Mouse (Mus musculus): Measurements from ENCODE around the gene Dync1i2. TPM values are rescaled to one million over a fixed set of nuclear protein-coding genes. Genes with fewer than 3 reads are reported as not detected.

The Dync1i2 gene
- total and polyA plus RNA-seq, 2 experiments from 2014 or later = 149 to 205 TPM

- ATAC-seq (ENCODE audit: low FRiP score) = peak; percentile 84; the same call in 1 of the 2 replicates
- Histone ChIP-seq H3K9ac (replicated peaks; ENCODE audit: low read length, poor library complexity, severe bottlenecking) (no peak overlapping the region), H3K4me1 (ENCODE audit: insufficient read depth, low read length) (no peaks in the 10 kb centered on the region), H3K9me3 (ENCODE audit: low read length) (no peaks in the 10 kb centered on the region), H3K4me2 (ENCODE audit: low read depth, low read length, poor library complexity, severe bottlenecking) (no peak overlapping the region), H3K27ac (ENCODE audit: low read depth, low read length) (0 out of 2 replicates have a peak overlapping the region, but pooled peaks have one; percentile 9), H3K27me3 (ENCODE audit: insufficient read depth, low read length) (no peaks in the 10 kb centered on the region), H3K4me3 (ENCODE audit: low read depth, low read length) (no peak overlapping the region), H3K36me3 (ENCODE audit: insufficient read depth, low read length) (peaks cover 17% of the 10 kb centered on the region; the same call in 1 of the 2 replicates)
- 39% methylated on average over 3 of the region's 3 CpGs for WGBS
- DNase-seq (ENCODE audit: low spot score) = peak; percentile 97
- peak; percentile 54 for TF ChIP-seq CTCF (IDR thresholded peaks at IDR 0.05)
These were observed 33.9 kb downstream of the Dync1i2 start for GRCm38 (mm10) chr2:71245416-71245815.

GRCm38 (mm10) chr2:71246096-71246495 is 34.6 kb downstream of the Dync1i2 start:
- Histone ChIP-seq H3K9me3 (ENCODE audit: low read length) (no peaks in the 10 kb centered on the region), H3K36me3 (ENCODE audit: insufficient read depth, low read length) (peaks cover 24% of the 10 kb centered on the region; the same call in 1 of the 2 replicates), H3K4me3 (ENCODE audit: low read depth, low read length) (no peak overlapping the region), H3K27me3 (ENCODE audit: insufficient read depth, low read length) (no peaks in the 10 kb centered on the region), H3K27ac (ENCODE audit: low read depth, low read length) (no peak overlapping the region), H3K4me2 (ENCODE audit: low read depth, low read length, poor library complexity, severe bottlenecking) (no peak overlapping the region), H3K4me1 (ENCODE audit: insufficient read depth, low read length) (no peaks in the 10 kb centered on the region), H3K9ac (replicated peaks; ENCODE audit: low read length, poor library complexity, severe bottlenecking) (no peak overlapping the region)
- DNase-seq (ENCODE audit: low spot score) (peak; percentile 15), ATAC-seq (ENCODE audit: low FRiP score) (no peak)
- WGBS = 76% methylated on average over 5 of the region's 5 CpGs
- no peak for TF ChIP-seq CTCF (IDR thresholded peaks at IDR 0.05)

- TF ChIP-seq CTCF (IDR thresholded peaks at IDR 0.05) = no peak
- DNase-seq (ENCODE audit: low spot score) (no peak), ATAC-seq (ENCODE audit: low FRiP score) (no peak)
- Histone ChIP-seq H3K27ac (ENCODE audit: low read depth, low read length) (no peak overlapping the region), H3K4me3 (ENCODE audit: low read depth, low read length) (no peak overlapping the region), H3K27me3 (ENCODE audit: insufficient read depth, low read length) (no peaks in the 10 kb centered on the region), H3K9me3 (ENCODE audit: low read length) (no peaks in the 10 kb centered on the region), H3K4me1 (ENCODE audit: insufficient read depth, low read length) (no peaks in the 10 kb centered on the region), H3K36me3 (ENCODE audit: insufficient read depth, low read length) (peaks cover 32% of the 10 kb centered on the region; the same call in 1 of the 2 replicates), H3K9ac (replicated peaks; ENCODE audit: low read length, poor library complexity, severe bottlenecking) (no peak overlapping the region), H3K4me2 (ENCODE audit: low read depth, low read length, poor library complexity, severe bottlenecking) (no peak overlapping the region)
- WGBS = 78% methylated on average over 3 of the region's 3 CpGs
These were observed 36.6 kb downstream of the Dync1i2 start for GRCm38 (mm10) chr2:71248071-71248470.

- H3K4me2 ChIP-seq (ENCODE audit: low read depth, low read length, poor library complexity, severe bottlenecking) = no peak overlapping the region
- peak; percentile 46 for DNase-seq (ENCODE audit: low spot score)
- no peak overlapping the region for H3K4me3 ChIP-seq (ENCODE audit: low read depth, low read length)
- no peaks in the 10 kb centered on the region for H3K9me3 ChIP-seq (ENCODE audit: low read length)
- H3K9ac ChIP-seq (replicated peaks; ENCODE audit: low read length, poor library complexity, severe bottlenecking) = no peak overlapping the region
- peaks cover 44% of the 10 kb centered on the region; the same call in 1 of the 2 replicates for H3K36me3 ChIP-seq (ENCODE audit: insufficient read depth, low read length)
- no peaks in the 10 kb centered on the region for H3K4me1 ChIP-seq (ENCODE audit: insufficient read depth, low read length)
- 81% methylated on average over 5 of the region's 5 CpGs for WGBS
- no peaks in the 10 kb centered on the region for H3K27me3 ChIP-seq (ENCODE audit: insufficient read depth, low read length)
- TF ChIP-seq CTCF (IDR thresholded peaks at IDR 0.05) = peak; percentile 72
- ATAC-seq (ENCODE audit: low FRiP score) = no peak
- H3K27ac ChIP-seq (ENCODE audit: low read depth, low read length) = no peak overlapping the region
These were observed 39.3 kb downstream of the Dync1i2 start for GRCm38 (mm10) chr2:71250841-71251240.

GRCm38 (mm10) chr2:71254836-71255235 is 43.3 kb downstream of the Dync1i2 start:
- H3K4me1 ChIP-seq (ENCODE audit: insufficient read depth, low read length) = no peaks in the 10 kb centered on the region
- DNase-seq (ENCODE audit: low spot score) (no peak), ATAC-seq (ENCODE audit: low FRiP score) (no peak)
- no peaks in the 10 kb centered on the region for H3K27me3 ChIP-seq (ENCODE audit: insufficient read depth, low read length)
- TF ChIP-seq CTCF (IDR thresholded peaks at IDR 0.05) = no peak
- 81% methylated on average over 4 of the region's 4 CpGs for WGBS
- peaks cover 49% of the 10 kb centered on the region for H3K36me3 ChIP-seq (ENCODE audit: insufficient read depth, low read length)
- H3K27ac ChIP-seq (ENCODE audit: low read depth, low read length) = no peak overlapping the region
- no peak overlapping the region for H3K9ac ChIP-seq (replicated peaks; ENCODE audit: low read length, poor library complexity, severe bottlenecking)
- H3K4me3 ChIP-seq (ENCODE audit: low read depth, low read length) = no peak overlapping the region
- no peaks in the 10 kb centered on the region for H3K9me3 ChIP-seq (ENCODE audit: low read length)
- H3K4me2 ChIP-seq (ENCODE audit: low read depth, low read length, poor library complexity, severe bottlenecking) = no peak overlapping the region

GRCm38 (mm10) chr2:71256581-71256980 is 45.1 kb downstream of the Dync1i2 start:
- Histone ChIP-seq H3K36me3 (ENCODE audit: insufficient read depth, low read length) (peaks cover 43% of the 10 kb centered on the region), H3K27me3 (ENCODE audit: insufficient read depth, low read length) (no peaks in the 10 kb centered on the region), H3K4me3 (ENCODE audit: low read depth, low read length) (no peak overlapping the region), H3K9me3 (ENCODE audit: low read length) (no peaks in the 10 kb centered on the region), H3K27ac (ENCODE audit: low read depth, low read length) (no peak overlapping the region), H3K4me2 (ENCODE audit: low read depth, low read length, poor library complexity, severe bottlenecking) (no peak overlapping the region), H3K9ac (replicated peaks; ENCODE audit: low read length, poor library complexity, severe bottlenecking) (no peak overlapping the region), H3K4me1 (ENCODE audit: insufficient read depth, low read length) (no peaks in the 10 kb centered on the region)
- TF ChIP-seq CTCF (IDR thresholded peaks at IDR 0.05) = no peak
- ATAC-seq (ENCODE audit: low FRiP score) (no peak), DNase-seq (ENCODE audit: low spot score) (no peak)
- 89% methylated on average over 7 of the region's 7 CpGs for WGBS
